Mouse (Mus musculus) monocyte, adult 59 days (primary cell): ENCODE results near the gene Olfr659. TPM values are rescaled to one million over a fixed set of nuclear protein-coding genes. Genes with fewer than 3 reads are reported as not detected.

ENCODE experiments used
- total RNA-seq, 2 experiments: library from RNA; stranded (reverse); gene quantifications; one replicate each; pipeline ENCODE4 v1.2.4; 2023

The Olfr659 gene
- not detected for total RNA-seq

GRCm38 (mm10) chr7:104666453-104666852, at the start of gene Olfr659:
Gene Olfr659, plus strand, starts transcription at chr7:104666753.

GRCm38 (mm10) chr7:104624494-104624893, 42.1 kb upstream of the Olfr659 start, which contains the start of gene Olfr657:
Gene Olfr657, plus strand, starts transcription at chr7:104624794.

GRCm38 (mm10) chr7:104646841-104647482, 19.6 kb upstream of the Olfr659 start, which contains the start of gene Olfr658:
Gene Olfr658, minus strand, starts transcription at chr7:104647305.

GRCm38 (mm10) chr7:104686201-104686600, 19.6 kb downstream of the Olfr659 start, which contains the start of gene Olfr661:
Gene Olfr661, plus strand, starts transcription at chr7:104686501.

Other genes starting within 250 kb of the Olfr659 start
- gene Trim30a, start 201.6 kb upstream of the Olfr659 start, total RNA-seq, result 10 to 100 TPM; 71.1 to 87.8 TPM
- gene Trim30d, start 158.9 kb upstream of the Olfr659 start, total RNA-seq, result 10 to 100 TPM; 23.5 to 33.3 TPM
- gene Olfr651, start 116.6 kb upstream of the Olfr659 start, total RNA-seq, result not detected
- not detected for gene Olfr652, start 105.9 kb upstream of the Olfr659 start, total RNA-seq
- not detected for gene Olfr653, start 89.4 kb upstream of the Olfr659 start, total RNA-seq
- not detected for gene Olfr654, start 79.7 kb upstream of the Olfr659 start, total RNA-seq
- not detected for gene Olfr655, start 65.0 kb upstream of the Olfr659 start, total RNA-seq
- gene Olfr656, start 52.8 kb upstream of the Olfr659 start, total RNA-seq, result not detected
- gene Olfr657, start 42.0 kb upstream of the Olfr659 start, total RNA-seq, result not detected
- gene Olfr658, start 19.4 kb upstream of the Olfr659 start, total RNA-seq, result not detected
- not detected for gene Olfr661, start 19.7 kb downstream of the Olfr659 start, total RNA-seq
- not detected for gene Usp17le, start 110.7 kb downstream of the Olfr659 start, total RNA-seq
- gene Usp17lb, start 175.8 kb downstream of the Olfr659 start, total RNA-seq, result not detected
- gene Usp17la, start 190.3 kb downstream of the Olfr659 start, total RNA-seq, result not detected
- not detected for gene Olfr665, start 211.3 kb downstream of the Olfr659 start, total RNA-seq
- not detected for gene Olfr666, start 229.2 kb downstream of the Olfr659 start, total RNA-seq